Mouse (Mus musculus): ENCODE measurements around the gene Mixl1. TPM values are rescaled to one million over a fixed set of nuclear protein-coding genes. Genes with fewer than 3 reads are reported as not detected.

Mixl1 gene
- polyA plus RNA-seq, 1 experiment, result not detected

- no peak overlapping the region for H3K4me3 ChIP-seq (ENCODE audit: insufficient read depth, low read length)
- TF ChIP-seq CTCF (IDR thresholded peaks at IDR 0.05; ENCODE audit: borderline replicate concordance, insufficient read depth, low read length) (no peak), POLR2A (IDR thresholded peaks at IDR 0.05; ENCODE audit: low read depth, low read length) (no peak)
- peaks cover 2% of the 10 kb centered on the region; the same call in 1 of the 2 replicates for H3K4me1 ChIP-seq (ENCODE audit: control insufficient read depth, insufficient read depth, low read length)
- H3K27ac ChIP-seq (ENCODE audit: insufficient read depth, low read length), result no peak overlapping the region
These were observed 12.3 kb upstream of the Mixl1 start for GRCm38 (mm10) chr1:180708935-180709776.

- peaks cover 4% of the 10 kb centered on the region; the same call in 1 of the 2 replicates for H3K4me1 ChIP-seq (ENCODE audit: control insufficient read depth, insufficient read depth, low read length)
- TF ChIP-seq CTCF (IDR thresholded peaks at IDR 0.05; ENCODE audit: borderline replicate concordance, insufficient read depth, low read length) (no peak), POLR2A (IDR thresholded peaks at IDR 0.05; ENCODE audit: low read depth, low read length) (no peak)
- no peak overlapping the region for H3K4me3 ChIP-seq (ENCODE audit: insufficient read depth, low read length)
- no peak overlapping the region for H3K27ac ChIP-seq (ENCODE audit: insufficient read depth, low read length)
These were observed 11.0 kb upstream of the Mixl1 start for GRCm38 (mm10) chr1:180707813-180708212.

- no peak for TF ChIP-seq POLR2A (IDR thresholded peaks at IDR 0.05; ENCODE audit: low read depth, low read length)
- TF ChIP-seq CTCF (IDR thresholded peaks at IDR 0.05; ENCODE audit: borderline replicate concordance, insufficient read depth, low read length), result no peak
- no peak overlapping the region for H3K27ac ChIP-seq (ENCODE audit: insufficient read depth, low read length)
These were observed 10.5 kb upstream of the Mixl1 start for GRCm38 (mm10) chr1:180707368-180707767.

GRCm38 (mm10) chr1:180703400-180703799 is 6.6 kb upstream of the Mixl1 start:
- Histone ChIP-seq H3K4me3 (ENCODE audit: insufficient read depth, low read length) (peak overlapping the region; percentile 35), H3K27ac (ENCODE audit: insufficient read depth, low read length) (no peak overlapping the region), H3K4me1 (ENCODE audit: control insufficient read depth, insufficient read depth, low read length) (peaks cover 4% of the 10 kb centered on the region; the same call in 1 of the 2 replicates)
- TF ChIP-seq CTCF (IDR thresholded peaks at IDR 0.05; ENCODE audit: borderline replicate concordance, insufficient read depth, low read length) (no peak), POLR2A (IDR thresholded peaks at IDR 0.05; ENCODE audit: low read depth, low read length) (no peak)

More at GRCm38 (mm10) chr1:180707368-180707767, 10.5 kb upstream of the Mixl1 start:
- H3K4me3 ChIP-seq (ENCODE audit: insufficient read depth, low read length), result no peak overlapping the region
- peaks cover 4% of the 10 kb centered on the region; the same call in 1 of the 2 replicates for H3K4me1 ChIP-seq (ENCODE audit: control insufficient read depth, insufficient read depth, low read length)

GRCm38 (mm10) chr1:180698063-180698462 is 1.2 kb upstream of the Mixl1 start:
- H3K27ac ChIP-seq (ENCODE audit: insufficient read depth, low read length), result no peak overlapping the region
- H3K4me1 ChIP-seq (ENCODE audit: control insufficient read depth, insufficient read depth, low read length), result no peaks in the 10 kb centered on the region
- TF ChIP-seq POLR2A (IDR thresholded peaks at IDR 0.05; ENCODE audit: low read depth, low read length) (no peak), CTCF (IDR thresholded peaks at IDR 0.05; ENCODE audit: borderline replicate concordance, insufficient read depth, low read length) (no peak)
- H3K4me3 ChIP-seq (ENCODE audit: insufficient read depth, low read length), result no peak overlapping the region

GRCm38 (mm10) chr1:180691284-180691683 is 5.5 kb downstream of the Mixl1 start:
- no peak for TF ChIP-seq CTCF (IDR thresholded peaks at IDR 0.05; ENCODE audit: borderline replicate concordance, insufficient read depth, low read length)
- TF ChIP-seq POLR2A (IDR thresholded peaks at IDR 0.05; ENCODE audit: low read depth, low read length), result no peak
- Histone ChIP-seq H3K4me1 (ENCODE audit: control insufficient read depth, insufficient read depth, low read length) (no peaks in the 10 kb centered on the region), H3K27ac (ENCODE audit: insufficient read depth, low read length) (no peak overlapping the region)

More at GRCm38 (mm10) chr1:180691284-180691683, 5.5 kb downstream of the Mixl1 start:
- H3K4me3 ChIP-seq (ENCODE audit: insufficient read depth, low read length), result no peak overlapping the region

Other genes with a start within 250 kb of the Mixl1 start
- not detected in 2 replicates for gene Stum, start 213.5 kb downstream of the Mixl1 start, polyA plus RNA-seq (2011; ENCODE audit: insufficient read length, low read depth, missing spikeins)
- 37.3 and 41.7 TPM in 2 replicates for gene Parp1, start 128.1 kb downstream of the Mixl1 start, polyA plus RNA-seq (2011; ENCODE audit: insufficient read length, low read depth, missing spikeins)
- 10.9 and 17.6 TPM in 2 replicates for gene Lin9, start 55.9 kb downstream of the Mixl1 start, polyA plus RNA-seq (2011; ENCODE audit: insufficient read length, low read depth, missing spikeins)
- gene Acbd3, start 29.0 kb upstream of the Mixl1 start, polyA plus RNA-seq (2011; ENCODE audit: insufficient read length, low read depth, missing spikeins), result 66.3 and 69.4 TPM in 2 replicates
- 542 and 820 TPM in 2 replicates for gene H3f3a, start 116.9 kb upstream of the Mixl1 start, polyA plus RNA-seq (2011; ENCODE audit: insufficient read length, low read depth, missing spikeins)
- gene Sde2, start 154.1 kb upstream of the Mixl1 start, polyA plus RNA-seq (2011; ENCODE audit: insufficient read length, low read depth, missing spikeins), result 25.9 and 28.0 TPM in 2 replicates
- not detected in 2 replicates for gene Lefty2, start 196.1 kb upstream of the Mixl1 start, polyA plus RNA-seq (2011; ENCODE audit: insufficient read length, low read depth, missing spikeins)
- gene Pycr2, start 207.3 kb upstream of the Mixl1 start, polyA plus RNA-seq (2011; ENCODE audit: insufficient read length, low read depth, missing spikeins), result 21.2 and 26.0 TPM in 2 replicates
- 2.5 and 2.7 TPM in 2 replicates for gene Lefty1, start 238.0 kb upstream of the Mixl1 start, polyA plus RNA-seq (2011; ENCODE audit: insufficient read length, low read depth, missing spikeins)
- 44.4 and 45.2 TPM in 2 replicates for gene Tmem63a, start 245.3 kb upstream of the Mixl1 start, polyA plus RNA-seq (2011; ENCODE audit: insufficient read length, low read depth, missing spikeins)